Mouse (Mus musculus): Measurements from ENCODE around the gene Nol10.

Nol10 gene

GRCm38 (mm10) chr12:17356853-17357252 is 8.6 kb downstream of the Nol10 start:
- POLR2A ChIA-PET, result interaction anchor here in 2 of 4 experiments (0.7 to 1.6 kb wide), 3 partner anchors 10 to 200 kb away, joined by 3 to 4 read pairs (median 3); no protein-coding TSS in a partner anchor

GRCm38 (mm10) chr12:17357795-17358194 is 9.5 kb downstream of the Nol10 start:
- CTCF ChIA-PET, result interaction anchor here in 3 of 4 experiments (0.7 to 1.3 kb wide), 3 partner anchors 13 to 59 kb away, joined by 3 to 4 read pairs (median 3); no protein-coding TSS in a partner anchor
- POLR2A ChIA-PET, result interaction anchor here in 2 of 4 experiments (0.5 to 1.6 kb wide), 3 partner anchors 10 to 188 kb away, joined by 3 to 4 read pairs (median 3); no protein-coding TSS in a partner anchor

More at GRCm38 (mm10) chr12:17356853-17357252, 8.6 kb downstream of the Nol10 start:
- CTCF ChIA-PET, result interaction anchor here (0.6 to 1.3 kb wide), 19 partner anchors 10 to 416 kb away, joined by 3 to 7 read pairs (median 3); no protein-coding TSS in a partner anchor

- POLR2A ChIA-PET, result interaction anchor here in 3 of 4 experiments (0.7 to 2.8 kb wide), 9 partner anchors 8 to 303 kb away, joined by 3 to 13 read pairs (median 3); no protein-coding TSS in a partner anchor
- CTCF ChIA-PET, result interaction anchor here in 1 of 4 experiments (2.0 kb wide), 1 partner anchor 13 kb away, joined by 6 read pairs; no protein-coding TSS in a partner anchor
Observed at GRCm38 (mm10) chr12:17358981-17359380, 10.7 kb downstream of the Nol10 start.

- CTCF ChIA-PET, result interaction anchor here (0.6 to 2.0 kb wide), 5 partner anchors 9 to 521 kb away, joined by 3 to 6 read pairs (median 4); no protein-coding TSS in a partner anchor
- POLR2A ChIA-PET, result interaction anchor here in 2 of 4 experiments (1.0 to 2.8 kb wide), 9 partner anchors 9 to 184 kb away, joined by 3 to 13 read pairs (median 4); partner anchors contain the start of gene Nol10 (in 1 of the 2)
Observed at GRCm38 (mm10) chr12:17360104-17360503, 11.8 kb downstream of the Nol10 start.

GRCm38 (mm10) chr12:17360650-17361049 is 12.4 kb downstream of the Nol10 start:
- ChIA-PET CTCF (interaction anchor here (0.5 to 2.0 kb wide), 7 partner anchors 10 to 138 kb away, joined by 3 to 7 read pairs (median 4); no protein-coding TSS in a partner anchor), POLR2A (interaction anchor here in 2 of 4 experiments (1.0 to 2.8 kb wide), 10 partner anchors 10 to 185 kb away, joined by 3 to 13 read pairs (median 4); partner anchors contain the start of gene Nol10 (in 2 of the 2))

- ChIA-PET CTCF (interaction anchor here in 2 of 4 experiments (1.5 to 1.7 kb wide), 3 partner anchors 10 to 192 kb away, joined by 4 to 6 read pairs (median 4); no protein-coding TSS in a partner anchor), POLR2A (interaction anchor here in 2 of 4 experiments (0.9 to 1.6 kb wide), 4 partner anchors 14 to 185 kb away, joined by 3 to 4 read pairs (median 4); partner anchors contain the start of gene Nol10 (in 2 of the 2))
Observed at GRCm38 (mm10) chr12:17362316-17362715, 14.1 kb downstream of the Nol10 start.

- ChIA-PET CTCF (interaction anchor here (0.5 to 1.9 kb wide), 30 partner anchors 8 to 533 kb away, joined by 3 to 21 read pairs (median 4); no protein-coding TSS in a partner anchor), POLR2A (interaction anchor here in 3 of 4 experiments (0.7 to 1.9 kb wide), 12 partner anchors 9 to 190 kb away, joined by 3 to 10 read pairs (median 3); partner anchors contain the start of gene Odc1 (in 1 of the 3))
Observed at GRCm38 (mm10) chr12:17366981-17367380, 18.7 kb downstream of the Nol10 start.

GRCm38 (mm10) chr12:17369111-17369510 is 20.9 kb downstream of the Nol10 start:
- ChIA-PET POLR2A (interaction anchor here in 1 of 4 experiments (0.6 to 2.3 kb wide), 3 partner anchors 10 to 171 kb away, joined by 3 to 5 read pairs (median 3); no protein-coding TSS in a partner anchor), CTCF (interaction anchor here in 1 of 4 experiments (1.2 kb wide), 1 partner anchor 189 kb away, joined by 4 read pairs; no protein-coding TSS in a partner anchor)

GRCm38 (mm10) chr12:17369551-17370325 is 21.5 kb downstream of the Nol10 start:
- ChIA-PET CTCF (interaction anchor here in 3 of 4 experiments (0.6 to 1.2 kb wide), 6 partner anchors 11 to 409 kb away, joined by 3 to 6 read pairs (median 3); no protein-coding TSS in a partner anchor), POLR2A (interaction anchor here in 1 of 4 experiments (0.6 to 2.3 kb wide), 3 partner anchors 13 to 171 kb away, joined by 3 to 5 read pairs (median 4); no protein-coding TSS in a partner anchor)

GRCm38 (mm10) chr12:17371589-17372235 is 23.5 kb downstream of the Nol10 start:
- POLR2A ChIA-PET, result interaction anchor here in 3 of 4 experiments (0.6 to 1.6 kb wide), 13 partner anchors 9 to 185 kb away, joined by 3 to 6 read pairs (median 3); partner anchors contain the start of gene Odc1 (in 1 of the 3)
- CTCF ChIA-PET, result interaction anchor here (0.5 to 1.9 kb wide), 34 partner anchors 9 to 437 kb away, joined by 3 to 10 read pairs (median 4); partner anchors contain the start of gene 2410004P03Rik (in 1 of the 4)

GRCm38 (mm10) chr12:17372696-17373095 is 24.4 kb downstream of the Nol10 start:
- POLR2A ChIA-PET, result interaction anchor here in 2 of 4 experiments (1.2 to 1.8 kb wide), 4 partner anchors 10 to 173 kb away, joined by 3 to 7 read pairs (median 5); partner anchors contain the start of gene Odc1 (in 1 of the 2)

GRCm38 (mm10) chr12:17373470-17373975 is 25.3 kb downstream of the Nol10 start:
- POLR2A ChIA-PET, result interaction anchor here in 3 of 4 experiments (0.7 to 1.8 kb wide), 4 partner anchors 10 to 172 kb away, joined by 4 to 7 read pairs (median 5); partner anchors contain the start of gene Odc1 (in 1 of the 3)
- CTCF ChIA-PET, result interaction anchor here in 2 of 4 experiments (0.6 to 1.9 kb wide), 3 partner anchors 12 to 443 kb away, joined by 3 to 4 read pairs (median 3); no protein-coding TSS in a partner anchor

More at GRCm38 (mm10) chr12:17372696-17373095, 24.4 kb downstream of the Nol10 start:
- CTCF ChIA-PET, result interaction anchor here (0.6 to 1.9 kb wide), 8 partner anchors 11 to 461 kb away, joined by 3 to 6 read pairs (median 4); no protein-coding TSS in a partner anchor

GRCm38 (mm10) chr12:17375243-17375642 is 27.0 kb downstream of the Nol10 start:
- POLR2A ChIA-PET, result interaction anchor here in 1 of 4 experiments (1.0 kb wide), 1 partner anchor 15 kb away, joined by 3 read pairs; no protein-coding TSS in a partner anchor
- CTCF ChIA-PET, result interaction anchor here in 3 of 4 experiments (0.6 to 1.8 kb wide), 4 partner anchors 8 to 182 kb away, joined by 3 to 6 read pairs (median 3); no protein-coding TSS in a partner anchor

- POLR2A ChIA-PET, result interaction anchor here in 2 of 4 experiments (1.2 to 3.0 kb wide), 5 partner anchors 10 to 177 kb away, joined by 3 to 13 read pairs (median 5); no protein-coding TSS in a partner anchor
- CTCF ChIA-PET, result interaction anchor here in 2 of 4 experiments (0.7 to 1.8 kb wide), 2 partner anchors 9 to 47 kb away, joined by 3 to 6 read pairs; no protein-coding TSS in a partner anchor
Observed at GRCm38 (mm10) chr12:17376521-17376920, 28.3 kb downstream of the Nol10 start.

- ChIA-PET CTCF (interaction anchor here in 2 of 4 experiments (1.0 to 1.4 kb wide), 4 partner anchors 9 to 26 kb away, joined by 3 read pairs; no protein-coding TSS in a partner anchor), POLR2A (interaction anchor here in 2 of 4 experiments (1.0 to 1.9 kb wide), 5 partner anchors 8 to 163 kb away, joined by 3 to 8 read pairs (median 4); partner anchors contain the start of gene Odc1 (in 1 of the 2))
Observed at GRCm38 (mm10) chr12:17380991-17381390, 32.7 kb downstream of the Nol10 start.

GRCm38 (mm10) chr12:17382759-17383158 is 34.5 kb downstream of the Nol10 start:
- ChIA-PET POLR2A (interaction anchor here in 1 of 4 experiments (1.3 to 1.7 kb wide), 5 partner anchors 9 to 34 kb away, joined by 4 to 7 read pairs (median 4); partner anchors contain the start of gene Nol10), CTCF (interaction anchor here in 1 of 4 experiments (0.7 to 1.0 kb wide), 2 partner anchors 11 to 16 kb away, joined by 3 to 5 read pairs; no protein-coding TSS in a partner anchor)

Data from embryonic stem cell, embryonic (primary cell).